Mouse (Mus musculus): ENCODE data around the gene Zbtb25. TPM values are rescaled to one million over a fixed set of nuclear protein-coding genes. Genes with fewer than 3 reads are reported as not detected.

The Zbtb25 gene
- polyA plus RNA-seq, 1 experiment from 2014 or later, result 9.4 TPM

Other genes starting within 250 kb of the Zbtb25 start
- 0.04 and 0.05 TPM in 2 replicates for gene Esr2, start 192.3 kb downstream of the Zbtb25 start, polyA plus RNA-seq (2015; fragmentation: Nextera tagmentation; extraction: Ambion mirVana)
- 0.06 TPM in 1 of 2 replicates, not detected in the other for gene Tex21, start 122.9 kb downstream of the Zbtb25 start, polyA plus RNA-seq (2015; fragmentation: Nextera tagmentation; extraction: Ambion mirVana)
- gene Mthfd1, start 114.3 kb downstream of the Zbtb25 start, polyA plus RNA-seq (2015; fragmentation: Nextera tagmentation; extraction: Ambion mirVana), result 93.6 and 98.8 TPM in 2 replicates
- gene Akap5, start 44.7 kb downstream of the Zbtb25 start, polyA plus RNA-seq (2015; fragmentation: Nextera tagmentation; extraction: Ambion mirVana), result 2.6 and 2.8 TPM in 2 replicates
- gene Zbtb1, start 664 bp upstream of the Zbtb25 start, polyA plus RNA-seq (2015; fragmentation: Nextera tagmentation; extraction: Ambion mirVana), result 5.4 and 5.6 TPM in 2 replicates
- 11.6 and 12.5 TPM in 2 replicates for gene Hspa2, start 34.6 kb upstream of the Zbtb25 start, polyA plus RNA-seq (2015; fragmentation: Nextera tagmentation; extraction: Ambion mirVana)
- 0.99 and 1.5 TPM in 2 replicates for gene Ppp1r36, start 47.9 kb upstream of the Zbtb25 start, polyA plus RNA-seq (2015; fragmentation: Nextera tagmentation; extraction: Ambion mirVana)
- gene Plekhg3, start 161.3 kb upstream of the Zbtb25 start, polyA plus RNA-seq (2015; fragmentation: Nextera tagmentation; extraction: Ambion mirVana), result 8.8 and 9.3 TPM in 2 replicates